Mouse (Mus musculus): ENCODE measurements around the gene Daam1.

Daam1 gene

GRCm38 (mm10) chr12:71969941-71970629, 139.2 kb downstream of the Daam1 start:
- no peak for DNase-seq (ENCODE audit: low spot score)

GRCm38 (mm10) chr12:71970791-71971654, 140.1 kb downstream of the Daam1 start:
- no peak for DNase-seq (ENCODE audit: low spot score)

- DNase-seq (ENCODE audit: low spot score) = no peak
Measured at GRCm38 (mm10) chr12:71972126-71972525, 141.2 kb downstream of the Daam1 start.

- no peak for DNase-seq (ENCODE audit: low spot score)
Measured at GRCm38 (mm10) chr12:71972619-71973266, 141.9 kb downstream of the Daam1 start.

- DNase-seq (ENCODE audit: low spot score) = no peak
Measured at GRCm38 (mm10) chr12:71973577-71973976, 142.7 kb downstream of the Daam1 start.

GRCm38 (mm10) chr12:71975626-71976025, 144.7 kb downstream of the Daam1 start:
- peak; percentile 56 for DNase-seq (ENCODE audit: low spot score)

GRCm38 (mm10) chr12:71976361-71976960, 145.6 kb downstream of the Daam1 start:
- no peak for DNase-seq (ENCODE audit: low spot score)

GRCm38 (mm10) chr12:71977364-71977763, 146.5 kb downstream of the Daam1 start:
- no peak for DNase-seq (ENCODE audit: low spot score)

- peak; percentile 72 for DNase-seq (ENCODE audit: low spot score)
Measured at GRCm38 (mm10) chr12:71978513-71979352, 147.9 kb downstream of the Daam1 start.

- no peak for DNase-seq (ENCODE audit: low spot score)
Measured at GRCm38 (mm10) chr12:71980166-71980565, 149.3 kb downstream of the Daam1 start.

- no peak for DNase-seq (ENCODE audit: low spot score)
Measured at GRCm38 (mm10) chr12:71980746-71981145, 149.9 kb downstream of the Daam1 start.

GRCm38 (mm10) chr12:71981250-71981649, 150.4 kb downstream of the Daam1 start:
- no peak for DNase-seq (ENCODE audit: low spot score)

- DNase-seq (ENCODE audit: low spot score) = no peak
Measured at GRCm38 (mm10) chr12:71981791-71982190, 150.9 kb downstream of the Daam1 start.

- DNase-seq (ENCODE audit: low spot score) = no peak
Measured at GRCm38 (mm10) chr12:71983102-71983715, 152.3 kb downstream of the Daam1 start.

GRCm38 (mm10) chr12:71987161-71987560, 156.3 kb downstream of the Daam1 start:
- no peak for DNase-seq (ENCODE audit: low spot score)

- DNase-seq (ENCODE audit: low spot score) = no peak
Measured at GRCm38 (mm10) chr12:71987885-71988284, 157.0 kb downstream of the Daam1 start.

- no peak for DNase-seq (ENCODE audit: low spot score)
Measured at GRCm38 (mm10) chr12:71989596-71989995, 158.7 kb downstream of the Daam1 start.

GRCm38 (mm10) chr12:71992599-71993210, 161.8 kb downstream of the Daam1 start:
- DNase-seq (ENCODE audit: low spot score) = no peak

GRCm38 (mm10) chr12:71995831-71996230, 165.0 kb downstream of the Daam1 start:
- no peak for DNase-seq (ENCODE audit: low spot score)

GRCm38 (mm10) chr12:71996920-71997319, 166.0 kb downstream of the Daam1 start:
- no peak for DNase-seq (ENCODE audit: low spot score)
